Mouse (Mus musculus) heart, adult 2 months (tissue): ENCODE measurements around the gene Pex1. TPM values are rescaled to one million over a fixed set of nuclear protein-coding genes. Genes with fewer than 3 reads are reported as not detected.

Experiments used
- DNase-seq, 2 experiments: peaks; one replicate each; pipeline ENCODE4 v3.0.0; 2021
- H3K27ac ChIP-seq: fragments of 200-600 bp; 2 replicates; pipeline ENCODE4 v1.8.1; 2022
- H3K27me3 ChIP-seq: fragments of 200-500 bp; 2 replicates; pipeline ENCODE4 v1.6.1; 2012; ENCODE audit warnings: mild to moderate bottlenecking, low read length, inconsistent platforms, mixed read lengths; ENCODE audit not compliant: control insufficient read depth, insufficient read depth
- H3K36me3 ChIP-seq: fragments of 200-500 bp; 2 replicates; pipeline ENCODE4 v1.6.1; 2012; ENCODE audit warnings: low read length, inconsistent platforms; ENCODE audit not compliant: control insufficient read depth, insufficient read depth
- H3K4me1 ChIP-seq: fragments of 200-500 bp; 2 replicates; pipeline ENCODE4 v1.6.1; 2011; ENCODE audit warnings: low read length; ENCODE audit not compliant: control insufficient read depth, insufficient read depth
- H3K4me3 ChIP-seq: fragments of 200-600 bp; 2 replicates; pipeline ENCODE4 v1.8.1; 2022
- H3K79me2 ChIP-seq: fragments of 200-500 bp; replicated peaks from 2 replicates; pipeline ENCODE4 v1.6.1; 2012; ENCODE audit warnings: mild to moderate bottlenecking, inconsistent platforms, low read length, moderate library complexity, mixed read lengths; ENCODE audit not compliant: control insufficient read depth, insufficient read depth
- H3K9ac ChIP-seq: fragments of 200-500 bp; 2 replicates; pipeline ENCODE4 v1.6.1; 2012; ENCODE audit warnings: low read depth, mild to moderate bottlenecking, control low read depth, inconsistent platforms, low read length, mixed read lengths
- CTCF ChIP-seq: fragments of 200-600 bp; IDR thresholded peaks from 2 replicates; pipeline ENCODE4 v1.8.1; 2022; ENCODE audit warnings: antibody characterized with exemption, mild to moderate bottlenecking, moderate library complexity
- EP300 ChIP-seq: fragments of 200-500 bp; IDR thresholded peaks from 2 replicates; pipeline ENCODE4 v1.6.1; 2011; ENCODE audit warnings: low read depth, low read length, control low read depth; ENCODE audit not compliant: insufficient read depth
- POLR2A ChIP-seq: fragments of 200-500 bp; IDR thresholded peaks from 2 replicates; pipeline ENCODE4 v1.6.1; 2011; ENCODE audit warnings: mild to moderate bottlenecking, low read depth, low read length, control low read depth; ENCODE audit not compliant: insufficient read depth
- WGBS: fragments of 180-500 bp; shearing (Covaris S2); methylation state at CpG from one replicate; pipeline ENCODE4 v1.1.7; 2018; 5-methylcytosine and 5-hydroxymethylcytosine counted together
- intact Hi-C: fragments of 180-260 bp; cut with DNase I; formaldehyde crosslinking; loops from one replicate; pipeline ENCODE4 v1.15.1; 2025
- long read RNA-seq: library from polyadenylated mRNA; stranded (forward); transcript quantifications from one replicate; pipeline ENCODE4 v2.0.0, GENCODE M21; 2021
- polyA plus RNA-seq: library from polyadenylated mRNA; depleted of rRNA; stranded (reverse); fragments of >200 nt; gene quantifications from 2 replicates; pipeline ENCODE4 v1.2.3, GENCODE M21; 2012; rRNA removed
- total RNA-seq, 2 experiments: library from RNA; stranded (reverse); gene quantifications; 2 replicates each; pipeline ENCODE4 v1.2.3; 2021

The Pex1 gene
- total RNA-seq (1 to 10 TPM; 8.8 to 9.3 TPM), polyA plus RNA-seq (5.4 and 7.5 TPM in 2 replicates)
- long read RNA-seq, full-length matches to known transcripts = 2 of 3 reads
- long read RNA-seq, partial matches to known transcripts = 0 of 3 reads
- long read RNA-seq, other reads (novel, unspliced or antisense) = 1 of 3 reads

GRCm38 (mm10) chr5:3595693-3596398 is at the start of gene Pex1:
TSS of gene Pex1 (plus strand) at chr5:3596066.
- Histone ChIP-seq H3K79me2 (no peaks in the 10 kb centered on the region), H3K9ac (peak within 1 kb of the TSS; percentile 78), H3K27ac (peak within 1 kb of the TSS; percentile 82), H3K4me3 (peak within 1 kb of the TSS; percentile 81), H3K4me1 (peaks cover 2% of the 10 kb centered on the region), H3K27me3 (no peaks in the 10 kb centered on the region), H3K36me3 (peaks cover 3% of the 10 kb centered on the region; the same call in 1 of the 2 replicates)
- TF ChIP-seq CTCF (no peak; the same call in 1 of the 2 replicates), POLR2A (peak; percentile 66), EP300 (0 out of 2 replicates have a peak, but pooled peaks have one; percentile 26)
- peak; percentile 95 for DNase-seq
- intact Hi-C loops = loop anchor here (2.0 kb wide), 1 partner anchor 53 kb away; the partner anchor contains the start of gene Fam133b
- under 1% methylated on average over 50 of the region's 50 CpGs for WGBS

- Histone ChIP-seq H3K4me1 (peaks cover 10% of the 10 kb centered on the region), H3K9ac (no peak overlapping the region), H3K27me3 (no peaks in the 10 kb centered on the region), H3K27ac (no peak overlapping the region), H3K79me2 (peaks cover 12% of the 10 kb centered on the region), H3K4me3 (no peak overlapping the region), H3K36me3 (peaks cover 8% of the 10 kb centered on the region)
- DNase-seq = no peak
- 62% methylated on average over 1 of the region's 1 CpGs for WGBS
- TF ChIP-seq EP300 (no peak), POLR2A (no peak), CTCF (no peak)
- intact Hi-C loops = no loop called here
These were observed 49.6 kb upstream of the Pex1 start for GRCm38 (mm10) chr5:3546226-3546625.

GRCm38 (mm10) chr5:3551481-3551880 is 44.4 kb upstream of the Pex1 start:
- H3K36me3 ChIP-seq = peaks cover 11% of the 10 kb centered on the region
- H3K9ac ChIP-seq = no peak overlapping the region
- H3K4me1 ChIP-seq = no peaks in the 10 kb centered on the region; the same call in 1 of the 2 replicates
- DNase-seq = no peak
- 95% methylated on average over 1 of the region's 1 CpGs for WGBS
- TF ChIP-seq POLR2A (no peak), EP300 (no peak), CTCF (no peak)
- peaks cover 4% of the 10 kb centered on the region for H3K79me2 ChIP-seq
- H3K4me3 ChIP-seq = no peak overlapping the region
- no peak overlapping the region for H3K27ac ChIP-seq
- intact Hi-C loops = no loop called here
- H3K27me3 ChIP-seq = no peaks in the 10 kb centered on the region

- WGBS = 73% methylated on average over 2 of the region's 2 CpGs
- Histone ChIP-seq H3K4me1 (no peaks in the 10 kb centered on the region; the same call in 1 of the 2 replicates), H3K27ac (no peak overlapping the region), H3K79me2 (peaks cover 2% of the 10 kb centered on the region), H3K4me3 (no peak overlapping the region), H3K36me3 (peaks cover 11% of the 10 kb centered on the region), H3K9ac (no peak overlapping the region), H3K27me3 (no peaks in the 10 kb centered on the region)
- no peak for DNase-seq
- intact Hi-C loops = no loop called here
- no peak for TF ChIP-seq CTCF
- no peak for TF ChIP-seq EP300
- no peak for TF ChIP-seq POLR2A
These were observed 41.7 kb upstream of the Pex1 start for GRCm38 (mm10) chr5:3554198-3554597.

- no peak for TF ChIP-seq EP300
- no peak for TF ChIP-seq POLR2A
- no peak for TF ChIP-seq CTCF
- Histone ChIP-seq H3K4me1 (no peaks in the 10 kb centered on the region), H3K36me3 (no peaks in the 10 kb centered on the region; the same call in 1 of the 2 replicates), H3K9ac (no peak within 1 kb of the TSS), H3K27ac (no peak within 1 kb of the TSS), H3K27me3 (no peaks in the 10 kb centered on the region), H3K4me3 (no peak within 1 kb of the TSS), H3K79me2 (no peaks in the 10 kb centered on the region)
- WGBS = 99% methylated on average over 4 of the region's 4 CpGs
- intact Hi-C loops = no loop called here
- DNase-seq = no peak
These were observed 24.6 kb upstream of the Pex1 start, which contains the start of gene 1700109H08Rik for GRCm38 (mm10) chr5:3571266-3571665. TSS of gene 1700109H08Rik (plus strand) at chr5:3571566.

- H3K36me3 ChIP-seq = no peaks in the 10 kb centered on the region; the same call in 1 of the 2 replicates
- H3K9ac ChIP-seq = no peak overlapping the region
- no peaks in the 10 kb centered on the region for H3K4me1 ChIP-seq
- intact Hi-C loops = no loop called here
- H3K27me3 ChIP-seq = no peaks in the 10 kb centered on the region
- H3K4me3 ChIP-seq = no peak overlapping the region
- no peak for TF ChIP-seq EP300
- no peak for TF ChIP-seq POLR2A
- no peak for TF ChIP-seq CTCF
- no peak overlapping the region for H3K27ac ChIP-seq
- 92% methylated on average over 2 of the region's 2 CpGs for WGBS
- no peaks in the 10 kb centered on the region for H3K79me2 ChIP-seq
- DNase-seq = no peak
These were observed 21.0 kb upstream of the Pex1 start for GRCm38 (mm10) chr5:3574825-3575224.
